Mouse (Mus musculus) cerebellum, adult 11 months (tissue): ENCODE measurements around the gene Adamts6.

Source experiments
- DNase-seq: peaks from one replicate; pipeline ENCODE4 v3.0.0; 2022

Gene Adamts6

GRCm38 (mm10) chr13:104518312-104519005 lies 230.8 kb downstream of the Adamts6 start:
- peak; percentile 80 for DNase-seq

GRCm38 (mm10) chr13:104519006-104519695 lies 231.5 kb downstream of the Adamts6 start:
- DNase-seq: no peak

- no peak for DNase-seq
These were observed 232.3 kb downstream of the Adamts6 start for GRCm38 (mm10) chr13:104519981-104520380.

GRCm38 (mm10) chr13:104520461-104520860 lies 232.8 kb downstream of the Adamts6 start:
- no peak for DNase-seq

GRCm38 (mm10) chr13:104521532-104521931 lies 233.9 kb downstream of the Adamts6 start:
- no peak for DNase-seq

- DNase-seq: no peak
These were observed 238.0 kb downstream of the Adamts6 start for GRCm38 (mm10) chr13:104525656-104526055.

GRCm38 (mm10) chr13:104529238-104529637 lies 241.6 kb downstream of the Adamts6 start:
- DNase-seq: no peak

GRCm38 (mm10) chr13:104531841-104532240 lies 244.2 kb downstream of the Adamts6 start:
- no peak for DNase-seq

- DNase-seq: no peak
These were observed 245.1 kb downstream of the Adamts6 start for GRCm38 (mm10) chr13:104532723-104533122.

- DNase-seq: no peak
These were observed 246.3 kb downstream of the Adamts6 start for GRCm38 (mm10) chr13:104533806-104534495.

- DNase-seq: no peak
These were observed 253.3 kb downstream of the Adamts6 start for GRCm38 (mm10) chr13:104540861-104541398.

GRCm38 (mm10) chr13:104542123-104542758 lies 254.6 kb downstream of the Adamts6 start:
- no peak for DNase-seq

GRCm38 (mm10) chr13:104542759-104543141 lies 255.1 kb downstream of the Adamts6 start:
- no peak for DNase-seq
